Mouse (Mus musculus) hindbrain, embryonic 14.5 days (tissue): ENCODE data around the gene Ermap. TPM values are rescaled to one million over a fixed set of nuclear protein-coding genes. Genes with fewer than 3 reads are reported as not detected.

Experiments used
- ATAC-seq: fragments of 200-750 bp; cut with Nextera tagmentation; 2 replicates; pipeline ENCODE4 v1.8.0; 2017; ENCODE audit warnings: moderate number of reproducible peaks, mild to moderate bottlenecking, moderate TSS enrichment, moderate library complexity; ENCODE audit not compliant: low FRiP score
- DNase-seq: peaks from one replicate; pipeline ENCODE4 v3.0.0-alpha.2; 2015; ENCODE audit warnings: low spot score
- H3K27ac ChIP-seq: fragments of 300-500 bp; sonication (generic); 2 replicates; pipeline ENCODE4 v1.5.1; 2014; ENCODE audit warnings: mild to moderate bottlenecking, moderate library complexity
- H3K27me3 ChIP-seq: fragments of 300-500 bp; sonication (generic); 2 replicates; pipeline ENCODE4 v1.6.1; 2014; ENCODE audit warnings: mild to moderate bottlenecking, low read length, mixed read lengths; ENCODE audit not compliant: control insufficient read depth, insufficient read depth
- H3K36me3 ChIP-seq: fragments of 300-500 bp; sonication (generic); replicated peaks from 2 replicates; pipeline ENCODE4 v1.6.1; 2014; ENCODE audit not compliant: control insufficient read depth, insufficient read depth
- H3K4me1 ChIP-seq: fragments of 300-500 bp; sonication (generic); replicated peaks from 2 replicates; pipeline ENCODE4 v1.6.1; 2014; ENCODE audit warnings: antibody characterized with exemption, low read length, mixed read lengths; ENCODE audit not compliant: control insufficient read depth, insufficient read depth
- H3K4me2 ChIP-seq: fragments of 300-500 bp; sonication (generic); replicated peaks from 2 replicates; pipeline ENCODE4 v1.6.1; 2014; ENCODE audit warnings: mild to moderate bottlenecking, moderate library complexity
- H3K4me3 ChIP-seq: fragments of 300-500 bp; sonication (generic); replicated peaks from 2 replicates; pipeline ENCODE4 v1.5.1; 2014; ENCODE audit warnings: mild to moderate bottlenecking, low read length
- H3K9ac ChIP-seq: fragments of 300-500 bp; sonication (generic); 2 replicates; pipeline ENCODE4 v1.6.1; 2014
- H3K9me3 ChIP-seq: fragments of 300-500 bp; sonication (generic); 2 replicates; pipeline ENCODE4 v1.6.1; 2016; ENCODE audit warnings: low read length; ENCODE audit not compliant: control insufficient read depth
- WGBS: fragments of 180-500 bp; shearing (Covaris S2); extraction: QIAGEN DNeasy Blood & Tissue Kit; methylation state at CpG from one replicate; pipeline ENCODE4 v1.1.7; 2014; 5-methylcytosine and 5-hydroxymethylcytosine counted together
- polyA plus RNA-seq: library from polyadenylated mRNA; unstranded; fragments of >200 nt; fragmentation: Nextera tagmentation; extraction: Ambion mirVana; gene quantifications from 2 replicates; pipeline ENCODE4 v1.2.1, GENCODE M21; 2014

Gene Ermap
- polyA plus RNA-seq, 1 experiment from 2014 or later, result 2.5 TPM

GRCm38 (mm10) chr4:119223696-119224095 lies 33.9 kb upstream of the Ermap start:
- Histone ChIP-seq H3K4me3 (no peak overlapping the region), H3K9ac (no peak overlapping the region), H3K4me1 (no peaks in the 10 kb centered on the region), H3K9me3 (no peaks in the 10 kb centered on the region), H3K27ac (no peak overlapping the region), H3K27me3 (no peaks in the 10 kb centered on the region), H3K36me3 (peaks cover 40% of the 10 kb centered on the region), H3K4me2 (no peak overlapping the region)
- no peak for ATAC-seq
- no peak for DNase-seq
- 77% methylated on average over 1 of the region's 1 CpGs for WGBS

GRCm38 (mm10) chr4:119218169-119218568 lies 28.4 kb upstream of the Ermap start, which contains the start of gene Tmem269:
Gene Tmem269, minus strand, starts transcription at chr4:119218217.
- WGBS, result 9% methylated on average over 11 of the region's 11 CpGs
- no peak for DNase-seq
- ATAC-seq, result no peak

GRCm38 (mm10) chr4:119216667-119217066 lies 26.9 kb upstream of the Ermap start:
- ATAC-seq (no peak), DNase-seq (no peak)
- 67% methylated on average over 8 of the region's 8 CpGs for WGBS
- Histone ChIP-seq H3K27ac (no peak overlapping the region), H3K9me3 (no peaks in the 10 kb centered on the region), H3K4me3 (no peak overlapping the region), H3K9ac (no peak overlapping the region), H3K4me2 (no peak overlapping the region), H3K36me3 (no peaks in the 10 kb centered on the region), H3K27me3 (no peaks in the 10 kb centered on the region), H3K4me1 (no peaks in the 10 kb centered on the region)

More at GRCm38 (mm10) chr4:119218169-119218568, 28.4 kb upstream of the Ermap start, which contains the start of gene Tmem269:
- Histone ChIP-seq H3K4me3 (no peak within 1 kb of the TSS), H3K27me3 (no peaks in the 10 kb centered on the region), H3K4me2 (no peak within 1 kb of the TSS), H3K9ac (no peak within 1 kb of the TSS), H3K9me3 (no peaks in the 10 kb centered on the region), H3K4me1 (no peaks in the 10 kb centered on the region), H3K27ac (no peak within 1 kb of the TSS), H3K36me3 (no peaks in the 10 kb centered on the region)

- peak; percentile 84 for DNase-seq
- ATAC-seq, result peak; percentile 61; the same call in 1 of the 2 replicates
- no peak overlapping the region for H3K9ac ChIP-seq
- H3K4me3 ChIP-seq, result no peak overlapping the region
- no peaks in the 10 kb centered on the region for H3K27me3 ChIP-seq
- 16% methylated on average over 8 of the region's 8 CpGs for WGBS
- no peaks in the 10 kb centered on the region for H3K4me1 ChIP-seq
- H3K4me2 ChIP-seq, result no peak overlapping the region
- no peaks in the 10 kb centered on the region for H3K9me3 ChIP-seq
- H3K36me3 ChIP-seq, result peaks cover 13% of the 10 kb centered on the region
- no peak overlapping the region for H3K27ac ChIP-seq
Measured at GRCm38 (mm10) chr4:119204672-119205071, 14.9 kb upstream of the Ermap start.

- 0 out of 2 replicates have a peak overlapping the region, but pooled peaks have one; percentile 4 for H3K4me3 ChIP-seq
- 79% methylated on average over 6 of the region's 6 CpGs for WGBS
- 0 out of 2 replicates have a peak overlapping the region, but pooled peaks have one; percentile 24 for H3K9ac ChIP-seq
- peaks cover 16% of the 10 kb centered on the region for H3K36me3 ChIP-seq
- peaks cover 19% of the 10 kb centered on the region for H3K4me1 ChIP-seq
- ATAC-seq (no peak), DNase-seq (no peak)
- H3K27me3 ChIP-seq, result no peaks in the 10 kb centered on the region
- H3K27ac ChIP-seq, result no peak overlapping the region
- H3K9me3 ChIP-seq, result no peaks in the 10 kb centered on the region
- peak overlapping the region; percentile 79 for H3K4me2 ChIP-seq
Measured at GRCm38 (mm10) chr4:119198105-119198504, 8.3 kb upstream of the Ermap start.

GRCm38 (mm10) chr4:119195582-119196320 lies 5.9 kb upstream of the Ermap start:
- DNase-seq (no peak), ATAC-seq (no peak)

GRCm38 (mm10) chr4:119194909-119195581 lies 5.2 kb upstream of the Ermap start, which contains the start of gene Svbp:
Gene Svbp, plus strand, starts transcription at chr4:119195306.
- H3K4me2 ChIP-seq, result peak within 1 kb of the TSS; percentile 79
- no peaks in the 10 kb centered on the region for H3K9me3 ChIP-seq
- peaks cover 19% of the 10 kb centered on the region for H3K4me1 ChIP-seq
- 0 out of 2 replicates have a peak, but pooled peaks cover 3% of the 10 kb centered on the region for H3K36me3 ChIP-seq
- peak within 1 kb of the TSS; percentile 88 for H3K4me3 ChIP-seq
- DNase-seq (peak; percentile 86), ATAC-seq (peak; percentile 92)
- H3K27me3 ChIP-seq, result no peaks in the 10 kb centered on the region
- peak within 1 kb of the TSS; percentile 82 for H3K9ac ChIP-seq
- 1% methylated on average over 43 of the region's 47 CpGs for WGBS
- H3K27ac ChIP-seq, result peak within 1 kb of the TSS; percentile 88

More at GRCm38 (mm10) chr4:119195582-119196320, 5.9 kb upstream of the Ermap start:
- Histone ChIP-seq H3K27me3 (no peaks in the 10 kb centered on the region), H3K4me3 (peak overlapping the region; percentile 88), H3K4me2 (peak overlapping the region; percentile 79), H3K36me3 (peaks cover 5% of the 10 kb centered on the region), H3K9me3 (no peaks in the 10 kb centered on the region), H3K27ac (peak overlapping the region; percentile 88), H3K4me1 (peaks cover 19% of the 10 kb centered on the region), H3K9ac (peak overlapping the region; percentile 82)
- 4% methylated on average over 18 of the region's 18 CpGs for WGBS

GRCm38 (mm10) chr4:119192757-119193156 lies 2.9 kb upstream of the Ermap start:
- no peaks in the 10 kb centered on the region for H3K36me3 ChIP-seq
- peaks cover 13% of the 10 kb centered on the region for H3K4me1 ChIP-seq
- no peaks in the 10 kb centered on the region for H3K27me3 ChIP-seq
- DNase-seq (no peak), ATAC-seq (no peak)
- H3K9me3 ChIP-seq, result no peaks in the 10 kb centered on the region
- no peak overlapping the region for H3K4me3 ChIP-seq
- no peak overlapping the region for H3K9ac ChIP-seq
- 87% methylated on average over 4 of the region's 4 CpGs for WGBS
- H3K4me2 ChIP-seq, result no peak overlapping the region
- no peak overlapping the region for H3K27ac ChIP-seq

GRCm38 (mm10) chr4:119191273-119191672 lies 1.5 kb upstream of the Ermap start:
- no peak overlapping the region for H3K9ac ChIP-seq
- H3K36me3 ChIP-seq, result no peaks in the 10 kb centered on the region
- no peak overlapping the region for H3K4me3 ChIP-seq
- H3K27ac ChIP-seq, result no peak overlapping the region
- H3K4me2 ChIP-seq, result no peak overlapping the region
- no peaks in the 10 kb centered on the region for H3K4me1 ChIP-seq
- ATAC-seq (no peak), DNase-seq (no peak)
- 74% methylated on average over 3 of the region's 3 CpGs for WGBS
- no peaks in the 10 kb centered on the region for H3K9me3 ChIP-seq
- H3K27me3 ChIP-seq, result no peaks in the 10 kb centered on the region
